Mouse (Mus musculus) left cerebral cortex, adult 6 months (tissue): Measurements from ENCODE around the gene Efcab12. TPM values are rescaled to one million over a fixed set of nuclear protein-coding genes. Genes with fewer than 3 reads are reported as not detected.

Source experiments
- long read RNA-seq, 2 experiments: library from polyadenylated mRNA; unstranded; transcript quantifications; one replicate each; pipeline ENCODE4 v2.0.0; 2019 to 2020
- polyA plus RNA-seq: library from polyadenylated mRNA; unstranded; fragments of <200 nt; fragmentation: Nextera tagmentation; gene quantifications from 2 replicates; pipeline ENCODE4 v1.2.3, GENCODE M21; 2021

The Efcab12 gene
- 0.85 and 1.1 TPM in 2 replicates for polyA plus RNA-seq
- long read RNA-seq, experiment 1, partial matches to known transcripts, result 4 of 10 reads
- long read RNA-seq, experiment 1, other reads (novel, unspliced or antisense), result 5 of 10 reads
- long read RNA-seq, experiment 2, result 0 reads

DNA sequence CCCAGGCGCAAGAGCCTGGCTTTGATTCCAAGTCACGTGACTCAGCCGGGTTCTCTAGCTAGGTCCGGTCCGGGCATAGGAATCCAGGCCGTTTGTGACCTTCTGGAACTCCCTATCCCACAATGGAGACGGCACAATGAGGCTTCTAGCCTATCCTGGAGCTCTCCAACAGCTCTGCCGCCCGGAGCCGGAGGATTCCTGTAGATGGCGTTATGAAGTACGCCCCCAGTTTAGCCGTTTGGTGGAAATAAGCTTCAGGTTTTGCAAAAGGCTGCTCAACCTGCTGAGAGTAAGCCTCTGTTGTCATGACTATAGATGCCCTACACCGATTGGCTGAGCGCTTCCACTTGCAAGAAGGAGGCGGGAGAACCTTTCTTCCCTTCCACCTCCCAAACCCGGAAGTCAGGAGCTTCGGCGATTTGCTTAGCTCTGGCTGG is at the start of gene Efcab12:
TSS of gene Efcab12 (minus strand) at position 252 of the 437 bp plus-strand sequence.

DNA sequence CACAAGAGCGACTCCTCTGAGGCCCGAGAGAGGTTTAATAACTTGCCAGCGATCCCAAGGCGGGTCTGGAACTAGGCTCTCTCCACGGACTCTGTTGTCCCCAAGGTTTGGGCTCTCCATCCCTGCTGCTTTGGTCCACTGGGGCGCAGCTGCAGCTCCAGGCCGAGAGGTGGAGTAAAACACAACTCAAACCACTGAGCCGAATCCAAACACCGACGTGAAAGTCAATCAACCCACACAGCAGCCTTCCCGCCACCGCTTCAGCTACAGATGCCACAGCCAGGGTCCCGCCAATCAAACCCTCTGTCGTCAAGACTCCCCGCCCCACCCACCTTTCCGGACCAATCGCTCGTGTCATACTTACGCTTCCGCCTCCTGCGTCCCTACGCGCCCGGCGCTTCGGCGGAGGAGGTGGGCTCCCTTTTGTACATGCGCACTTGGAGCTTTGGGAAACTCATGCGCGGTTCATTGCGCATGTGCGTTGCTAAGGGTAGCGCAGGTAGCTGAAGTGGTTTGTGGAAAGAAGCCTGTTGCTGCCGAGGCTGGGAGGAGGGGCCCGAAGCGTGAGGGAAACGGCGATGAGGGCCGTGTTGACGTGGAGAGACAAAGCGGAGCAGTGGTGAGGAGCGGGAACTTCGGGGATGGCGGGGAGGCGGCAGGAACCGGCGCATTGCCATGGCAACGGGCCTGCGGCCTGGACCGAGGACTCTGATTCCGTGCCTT is 15.0 kb upstream of the Efcab12 start, which contains the start of the genes Mbd4 and Ift122:
TSS of gene Mbd4 (minus strand) at position 281 of the 723 bp plus-strand sequence.
TSS of gene Ift122 (plus strand) at position 380 of the 723 bp plus-strand sequence.

DNA sequence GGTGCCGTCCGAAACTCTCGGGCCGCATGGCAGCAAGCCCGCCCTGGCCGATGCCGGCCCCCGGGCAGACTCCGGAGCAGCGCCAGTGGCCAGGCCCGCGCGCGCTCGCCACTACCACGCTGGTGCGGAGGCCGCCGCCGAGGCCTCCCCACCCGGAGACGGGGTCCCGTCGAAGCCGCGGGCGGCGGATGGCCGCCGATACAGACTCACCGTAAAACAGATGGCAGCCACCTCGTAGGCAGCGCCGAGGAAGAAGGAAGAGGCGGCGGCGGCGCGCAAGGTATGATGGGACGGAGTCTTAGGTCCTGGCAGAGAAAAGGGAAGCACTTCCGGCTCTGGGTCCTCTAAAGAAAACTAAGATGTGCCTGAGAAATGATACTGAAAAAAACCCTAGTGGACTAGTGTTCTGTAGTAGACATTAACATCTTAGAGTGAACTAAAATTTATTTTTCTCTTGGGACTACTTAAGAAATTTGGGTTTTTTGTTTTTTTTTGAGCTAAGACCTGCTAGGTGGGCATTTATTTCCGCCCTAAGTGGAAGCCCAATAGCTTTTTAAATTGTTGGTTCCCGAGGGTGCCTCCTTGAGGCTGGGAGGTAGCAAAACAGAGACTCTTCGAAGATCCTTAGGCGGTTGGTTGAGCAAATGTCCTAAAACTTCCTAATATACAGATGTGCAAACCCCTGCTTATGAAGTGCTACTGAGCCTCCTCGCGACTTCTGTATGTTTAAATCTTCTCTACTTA is 29.6 kb downstream of the Efcab12 start, which contains the start of gene Rpl32:
TSS of gene Rpl32 (minus strand) at position 260 of the 744 bp plus-strand sequence.

DNA sequence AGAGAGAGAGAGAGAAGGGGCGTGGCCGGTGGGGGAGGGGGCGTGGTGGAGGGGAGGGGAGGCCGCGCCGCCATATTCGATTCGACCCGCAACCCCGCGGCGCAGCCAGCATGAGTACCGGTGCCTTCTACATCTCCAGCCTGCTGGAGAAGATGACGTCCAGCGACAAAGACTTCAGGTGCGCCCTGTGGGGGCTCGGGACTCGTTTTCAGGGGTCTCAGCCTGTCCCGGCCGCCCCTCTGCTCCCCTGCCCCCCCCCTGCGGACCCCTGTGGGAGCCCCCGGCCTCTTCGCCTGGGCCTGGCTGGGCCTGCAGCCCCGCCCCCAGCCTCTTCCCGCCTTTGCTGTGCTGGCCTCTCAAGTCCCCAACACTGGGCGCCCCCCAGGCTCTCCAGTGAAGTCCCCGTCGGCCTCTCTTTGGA is 63.7 kb downstream of the Efcab12 start, which contains the start of gene Cand2:
TSS of gene Cand2 (plus strand) at position 38 of the 421 bp plus-strand sequence.

DNA sequence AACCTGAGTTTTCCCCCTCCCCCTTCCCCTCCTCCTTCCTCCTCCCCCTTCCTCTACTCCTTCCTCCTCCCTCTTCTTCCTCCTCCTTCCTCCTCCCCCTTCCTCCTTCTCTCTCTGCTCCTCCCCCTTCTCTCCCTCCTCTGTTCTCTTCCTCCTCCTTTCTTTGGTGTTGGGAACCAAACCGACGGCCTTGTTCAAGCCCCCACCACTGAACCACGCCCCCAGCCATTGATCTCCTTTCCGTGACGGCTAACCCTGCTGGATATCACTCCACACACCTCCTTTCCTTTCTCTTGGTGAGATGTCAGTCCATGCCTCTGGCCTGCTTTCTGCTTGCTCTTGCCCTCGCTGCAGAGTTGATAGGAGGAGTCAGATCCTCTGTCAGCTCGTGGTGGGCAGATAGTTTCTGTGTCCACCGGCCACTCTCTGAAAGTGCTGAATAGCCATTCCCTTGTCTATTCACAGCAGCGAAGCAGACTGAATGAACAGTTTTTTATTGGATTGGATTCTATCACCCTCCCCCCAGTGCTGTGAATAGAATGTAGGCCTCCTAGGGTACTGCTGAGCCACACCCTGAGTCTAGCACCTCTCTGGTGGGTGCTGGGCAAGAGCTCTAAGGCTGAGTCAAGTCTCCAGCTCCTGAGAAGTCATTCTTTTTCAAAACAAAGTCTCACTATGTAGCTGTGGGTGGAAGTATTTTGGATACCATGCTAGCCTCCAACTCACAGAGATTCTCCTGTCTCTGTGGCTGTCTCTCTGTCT is 76.0 kb downstream of the Efcab12 start, which contains the start of gene Tmem40:
TSS of gene Tmem40 (minus strand) at position 416 of the 762 bp plus-strand sequence.

Other genes with a start within 250 kb of the Efcab12 start
- gene Mkrn2os, start 245.8 kb downstream of the Efcab12 start, polyA plus RNA-seq, result 0.14 and 0.18 TPM in 2 replicates
- 18.6 and 26.0 TPM in 2 replicates for gene Mkrn2, start 236.5 kb downstream of the Efcab12 start, polyA plus RNA-seq
- 26.2 and 39.2 TPM in 2 replicates for gene Raf1, start 161.8 kb downstream of the Efcab12 start, polyA plus RNA-seq
- gene Tmem40, start 76.0 kb downstream of the Efcab12 start, polyA plus RNA-seq, result 2.5 and 2.8 TPM in 2 replicates
- 0.96 and 1.1 TPM in 2 replicates for gene Cand2, start 63.9 kb downstream of the Efcab12 start, polyA plus RNA-seq
- 2,500 and 2,570 TPM in 2 replicates for gene Rpl32, start 29.7 kb downstream of the Efcab12 start, polyA plus RNA-seq
- 4.5 and 4.9 TPM in 2 replicates for gene Mbd4, start 15.0 kb upstream of the Efcab12 start, polyA plus RNA-seq
- 14.0 and 16.9 TPM in 2 replicates for gene Ift122, start 15.1 kb upstream of the Efcab12 start, polyA plus RNA-seq
- 0.04 TPM in 1 of 2 replicates, not detected in the other for gene Rho, start 93.3 kb upstream of the Efcab12 start, polyA plus RNA-seq
- not detected in 2 replicates for gene H1foo, start 106.5 kb upstream of the Efcab12 start, polyA plus RNA-seq
- gene Plxnd1, start 156.6 kb upstream of the Efcab12 start, polyA plus RNA-seq, result 11.4 and 15.2 TPM in 2 replicates